26 mouse cellular contexts compared by ENCODE assay signal in genomic region chr13:104045108-104045507, GRCm38 (mm10).
DNase-seq lines count a peak whose midpoint lies in the region; ATAC-seq and TF ChIP-seq lines count a peak whose summit lies in the region.
"Had no signal": no experiment of that assay in that cellular context is flagged by ENCODE, and none has a peak within 500 bp of the region (broad histone marks: within the 10 kb centered on the region; RNA-seq: fewer than 3 reads in every experiment).

No protein-coding gene starts in this region.

- CTCF ChIA-PET in Patski (lab: Charles Lee), result no interaction called here

- ATAC-seq in intestine, postnatal 0 days, result no peak
- no peak for ATAC-seq in intestine, embryonic 15.5 days
- no peak for ATAC-seq in Patski
- ATAC-seq in liver, embryonic 16.5 days (ENCODE audit: low read depth), result 0 out of 2 replicates have a peak, but pooled peaks have one; percentile 28
- ATAC-seq: CD4-positive, CD25-positive, alpha-beta regulatory T cell, adult 4 months; forebrain, postnatal 0 days; hindbrain, postnatal 0 days; midbrain, embryonic 13.5 days had no signal

- DNase-seq in 416B (ENCODE audit: low read depth) (peak; percentile 70), Patski (ENCODE audit: low read depth, low spot score) (no peak)
- DNase-seq in cerebellum, adult 11-12 months, result no peak
- no peak for DNase-seq in cerebellum, adult 8-10 months
- DNase-seq in left cerebral cortex, postnatal 10 days (ENCODE audit: extremely low spot score in 1 of 2, low spot score in 2 of 2), result no peak
- DNase-seq: adrenal gland, postnatal 25 days; cerebellum, postnatal 10 days; forebrain, postnatal 0 days; gastrocnemius, postnatal 14 days; heart, adult 11 months; heart, postnatal 14 days; kidney, adult 11 months; lung, postnatal 10 days; right cerebral cortex, adult 18-20 months had no signal

- peak; percentile 50 for TF ChIP-seq CTCF in intestine, postnatal 0 days (IDR thresholded peaks at IDR 0.05; ENCODE audit: low read depth)
- TF ChIP-seq CTCF in Patski (IDR thresholded peaks at IDR 0.05), result peak; percentile 15

- H3K4me3 ChIP-seq in intestine, postnatal 0 days (ENCODE audit: low read depth, low read length), result no peak overlapping the region
- H3K4me3 ChIP-seq in intestine, embryonic 15.5 days (replicated peaks), result no peak overlapping the region
- H3K4me3 ChIP-seq in liver, embryonic 16.5 days (ENCODE audit: low read depth, low read length), result no peak overlapping the region
- H3K4me3 ChIP-seq: kidney, embryonic 15.5 days; left cerebral cortex, adult 2 months; limb, embryonic 10.5 days; midbrain, embryonic 13.5 days; neural tube, embryonic 13.5 days; stomach, embryonic 15.5 days had no signal

- POLR2A ChIA-PET in Patski (lab: Charles Lee), result no interaction called here

- intact Hi-C loops in left cerebral cortex, postnatal 10 days (cut with DNase I), result loop anchor here (10.0 kb wide), 1 partner anchor 190 kb away; no protein-coding TSS in a partner anchor

- H3K9ac ChIP-seq in intestine, postnatal 0 days (ENCODE audit: low read depth, low read length), result no peak overlapping the region
- no peak overlapping the region for H3K9ac ChIP-seq in intestine, embryonic 15.5 days
- H3K9ac ChIP-seq in liver, embryonic 16.5 days (ENCODE audit: low read depth, low read length), result no peak overlapping the region
- H3K9ac ChIP-seq: forebrain, postnatal 0 days; kidney, embryonic 15.5 days; midbrain, embryonic 13.5 days; neural tube, embryonic 13.5 days; stomach, embryonic 15.5 days had no signal

- H3K27me3 ChIP-seq in intestine, postnatal 0 days (replicated peaks; ENCODE audit: control insufficient read depth, insufficient read depth, low read length), result no peaks in the 10 kb centered on the region
- H3K27me3 ChIP-seq in intestine, embryonic 15.5 days (replicated peaks), result no peaks in the 10 kb centered on the region
- no peaks in the 10 kb centered on the region for H3K27me3 ChIP-seq in Patski
- H3K27me3 ChIP-seq in liver, embryonic 16.5 days (ENCODE audit: control insufficient read depth, insufficient read depth, low read depth, low read length), result no peaks in the 10 kb centered on the region
- H3K27me3 ChIP-seq: kidney, embryonic 15.5 days; midbrain, embryonic 13.5 days; neural tube, embryonic 13.5 days; stomach, embryonic 15.5 days had no signal

- in situ Hi-C loops in Patski (cut with MboI; ENCODE audit: low pct_unique_long_range_greater_than_20kb), result loop anchor here (10.0 kb wide), 2 partner anchors 130 to 210 kb away; no protein-coding TSS in a partner anchor

- 62% methylated on average over 4 of the region's 4 CpGs for WGBS in intestine, postnatal 0 days
- 61% methylated on average over 4 of the region's 4 CpGs for WGBS in intestine, embryonic 15.5 days
- 19% methylated on average over 4 of the region's 4 CpGs for WGBS in liver, embryonic 16.5 days (ENCODE audit: insufficient replicate concordance)

- H3K36me3 ChIP-seq in intestine, postnatal 0 days (ENCODE audit: control insufficient read depth, insufficient read depth), result 0 out of 2 replicates have a peak, but pooled peaks cover 1% of the 10 kb centered on the region
- H3K36me3 ChIP-seq in intestine, embryonic 15.5 days, result 0 out of 2 replicates have a peak, but pooled peaks cover 3% of the 10 kb centered on the region
- H3K36me3 ChIP-seq in liver, embryonic 16.5 days (ENCODE audit: control insufficient read depth, insufficient read depth), result no peaks in the 10 kb centered on the region

- H3K4me1 ChIP-seq in intestine, postnatal 0 days (replicated peaks; ENCODE audit: control insufficient read depth, insufficient read depth, low read length), result no peaks in the 10 kb centered on the region
- no peaks in the 10 kb centered on the region for H3K4me1 ChIP-seq in intestine, embryonic 15.5 days (replicated peaks)
- peaks cover 6% of the 10 kb centered on the region for H3K4me1 ChIP-seq in liver, embryonic 16.5 days (ENCODE audit: control insufficient read depth, low read depth, low read length)
- H3K4me1 ChIP-seq: limb, embryonic 10.5 days; midbrain, embryonic 13.5 days; neural tube, embryonic 13.5 days; stomach, embryonic 15.5 days had no signal

- H3K4me2 ChIP-seq in intestine, postnatal 0 days (replicated peaks; ENCODE audit: low read depth), result no peak overlapping the region
- no peak overlapping the region for H3K4me2 ChIP-seq in intestine, embryonic 15.5 days (replicated peaks)
- H3K4me2 ChIP-seq in liver, embryonic 16.5 days (ENCODE audit: low read depth, low read length), result no peak overlapping the region
- H3K4me2 ChIP-seq: heart, embryonic 11.5 days; kidney, embryonic 15.5 days; midbrain, embryonic 13.5 days; neural tube, embryonic 13.5 days; stomach, embryonic 15.5 days had no signal

- H3K9me3 ChIP-seq in intestine, postnatal 0 days (ENCODE audit: control insufficient read depth), result no peaks in the 10 kb centered on the region
- no peaks in the 10 kb centered on the region for H3K9me3 ChIP-seq in intestine, embryonic 15.5 days
- H3K9me3 ChIP-seq in liver, embryonic 16.5 days (replicated peaks; ENCODE audit: control insufficient read depth, low read length), result no peaks in the 10 kb centered on the region
- H3K9me3 ChIP-seq: kidney, embryonic 15.5 days; limb, embryonic 10.5 days; midbrain, embryonic 13.5 days; neural tube, embryonic 13.5 days; stomach, embryonic 15.5 days had no signal

- no peak overlapping the region for H3K27ac ChIP-seq in intestine, postnatal 0 days (ENCODE audit: low read depth, low read length)
- no peak overlapping the region for H3K27ac ChIP-seq in intestine, embryonic 15.5 days
- H3K27ac ChIP-seq in liver, embryonic 16.5 days (ENCODE audit: low read length), result no peak overlapping the region
- H3K27ac ChIP-seq: hindbrain, postnatal 0 days; kidney, embryonic 15.5 days; left cerebral cortex, adult 2 months; limb, embryonic 10.5 days; midbrain, embryonic 13.5 days; neural tube, embryonic 13.5 days; stomach, embryonic 15.5 days had no signal
